Mouse (Mus musculus) telencephalon, adult 2 months (tissue): ENCODE measurements around the gene Art4.
A peak's percentile ranks its signal among the peaks of the same experiment; 100 is the strongest.

Experiments
- DNase-seq: peaks from one replicate; pipeline ENCODE4 v3.0.0-alpha.2; 2011; ENCODE audit warnings: low read depth, low spot score

Art4 gene

DNA sequence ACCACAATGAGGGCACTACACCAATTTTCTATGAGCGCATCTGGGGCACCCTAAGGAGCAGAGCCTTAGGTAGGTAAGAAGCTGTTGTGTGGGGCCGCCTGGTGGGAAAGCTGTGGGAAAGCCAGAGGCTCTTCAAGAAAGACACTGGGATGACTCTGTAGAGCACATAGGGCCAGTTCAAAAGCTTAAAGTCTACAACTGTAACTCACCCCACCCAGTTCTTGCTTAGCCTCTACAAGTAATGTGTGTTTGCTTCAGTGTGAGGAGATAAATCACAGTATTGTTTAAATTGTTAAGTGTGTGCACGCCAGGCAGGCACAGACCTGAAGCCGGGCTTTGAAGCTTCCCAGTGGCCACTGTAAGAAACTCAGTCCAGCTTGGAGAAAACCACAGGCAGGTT is 8.6 kb upstream of the Art4 start:
- no peak for DNase-seq

DNA sequence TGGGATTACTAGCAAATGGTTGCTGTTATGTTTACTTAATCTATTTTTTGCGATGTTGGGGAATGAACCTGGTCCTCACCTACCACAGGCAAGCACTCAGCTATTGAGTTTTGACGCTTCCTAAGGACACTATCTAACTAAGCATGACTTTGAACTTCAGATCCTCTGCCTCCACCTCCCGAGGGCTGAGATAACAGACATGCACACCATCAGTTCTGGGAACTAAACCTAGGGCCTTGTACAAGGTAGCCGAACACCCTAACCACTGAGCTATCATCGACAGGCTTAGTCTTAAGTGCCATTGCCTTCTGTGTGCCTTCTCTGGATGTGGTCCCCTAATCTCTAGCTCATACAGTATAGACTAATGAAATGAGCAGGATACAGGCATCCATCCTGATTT is 7.8 kb upstream of the Art4 start:
- no peak for DNase-seq

DNA sequence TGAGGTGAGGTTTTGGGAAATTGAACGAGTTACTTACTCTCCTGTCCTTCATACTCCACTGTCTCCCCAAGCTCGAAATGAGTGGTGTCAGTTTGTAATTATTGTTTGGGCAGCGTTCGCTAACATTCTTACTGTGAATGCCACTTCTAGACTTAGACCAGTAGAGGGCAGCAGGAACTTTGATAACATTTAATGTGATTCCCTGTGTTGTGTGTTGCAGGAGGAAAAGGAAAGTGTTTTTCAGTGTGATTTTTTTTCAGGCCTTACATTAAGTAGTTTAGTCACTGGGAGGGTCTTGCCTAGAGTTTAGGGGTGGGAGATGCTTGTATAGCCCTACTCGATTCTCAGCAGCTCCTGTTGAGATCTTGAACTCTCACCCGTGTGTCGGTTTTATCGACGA is 3.5 kb upstream of the Art4 start:
- no peak for DNase-seq

DNA sequence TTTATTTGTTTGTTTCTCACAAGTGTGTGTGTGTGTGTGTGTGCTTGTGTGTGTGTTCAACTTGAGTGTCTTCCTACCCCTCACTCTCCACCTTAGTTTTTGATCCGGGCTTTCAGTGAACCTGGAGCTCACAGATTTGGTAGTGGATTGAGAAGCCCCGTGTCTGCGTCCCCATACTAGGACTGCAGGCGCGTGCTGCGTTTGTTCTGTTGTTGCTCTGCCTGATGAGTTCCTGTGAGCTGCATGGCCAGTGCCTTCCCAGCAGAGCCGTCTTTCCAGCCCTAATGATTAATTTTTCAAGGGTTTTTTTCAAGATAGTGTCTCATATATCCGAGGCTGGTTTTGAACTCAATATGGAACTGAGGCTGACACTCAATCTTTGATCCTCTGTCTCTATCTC is 887 bp upstream of the Art4 start:
- DNase-seq: no peak

DNA sequence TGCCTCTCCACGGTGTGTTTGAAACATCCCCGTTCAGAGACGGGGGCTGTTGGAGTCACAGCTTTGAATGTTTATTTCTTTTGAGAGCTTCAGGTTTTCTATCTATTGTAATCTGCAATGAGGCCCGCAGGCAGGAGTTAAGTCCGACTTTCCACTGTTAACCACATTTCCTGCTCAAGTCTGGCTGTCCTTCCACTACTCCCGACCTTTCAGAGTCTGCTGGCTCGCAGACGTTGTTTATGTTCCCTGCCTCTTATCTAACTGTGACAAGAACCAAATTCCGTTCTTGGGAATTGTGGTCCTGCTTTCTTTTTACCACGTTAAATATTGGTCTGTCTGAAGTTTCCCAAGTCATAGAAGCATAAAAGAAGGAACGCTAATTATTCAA is 334 bp upstream of the Art4 start:
- no peak for DNase-seq

DNA sequence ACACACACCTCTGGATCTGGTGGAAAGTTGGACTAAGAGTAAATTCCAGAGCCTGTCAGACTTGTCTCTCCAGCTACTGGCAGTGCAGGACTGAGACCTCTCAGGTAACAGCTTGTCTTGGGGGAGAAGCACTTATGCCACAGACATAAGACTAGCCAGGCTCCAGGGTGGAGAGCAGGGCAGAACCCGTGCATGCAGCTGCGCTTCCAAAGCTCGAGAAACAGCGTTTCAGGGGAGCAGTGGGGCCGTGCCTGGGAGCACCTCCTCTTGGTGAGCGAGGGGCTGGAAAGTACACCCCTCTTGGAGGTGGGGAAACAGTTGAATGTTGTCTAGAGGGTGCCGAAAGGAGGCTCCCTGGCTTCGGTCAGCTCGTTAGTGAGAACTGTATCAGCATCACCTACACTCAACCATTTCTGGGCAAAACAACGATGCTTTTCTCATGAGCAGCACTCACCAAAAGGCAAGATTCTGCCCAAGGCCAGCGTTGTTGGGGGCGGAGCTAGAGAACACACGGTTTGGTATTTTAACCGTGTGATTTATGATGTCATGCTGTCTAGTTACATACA is 1.4 kb downstream of the Art4 start:
- no peak for DNase-seq

DNA sequence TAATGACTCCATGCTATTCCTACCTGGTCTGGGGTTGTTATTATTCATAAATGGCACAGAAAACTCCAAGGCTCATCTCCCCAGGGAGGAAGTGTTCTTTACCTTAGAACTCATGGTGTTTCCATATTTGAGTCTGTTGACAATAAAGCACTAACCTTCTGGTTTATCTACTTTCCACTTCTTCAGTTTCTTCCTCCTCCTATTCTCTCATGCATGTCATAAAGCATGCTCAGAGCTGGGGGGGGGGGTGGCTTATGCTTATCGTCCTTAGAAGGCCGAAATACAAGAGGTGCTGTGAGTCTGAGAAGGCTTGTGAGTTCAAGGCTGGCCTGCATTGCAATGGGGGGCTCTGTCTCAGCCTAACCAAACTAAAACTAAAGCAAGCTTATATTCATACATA is 2.4 kb downstream of the Art4 start:
- no peak for DNase-seq

DNA sequence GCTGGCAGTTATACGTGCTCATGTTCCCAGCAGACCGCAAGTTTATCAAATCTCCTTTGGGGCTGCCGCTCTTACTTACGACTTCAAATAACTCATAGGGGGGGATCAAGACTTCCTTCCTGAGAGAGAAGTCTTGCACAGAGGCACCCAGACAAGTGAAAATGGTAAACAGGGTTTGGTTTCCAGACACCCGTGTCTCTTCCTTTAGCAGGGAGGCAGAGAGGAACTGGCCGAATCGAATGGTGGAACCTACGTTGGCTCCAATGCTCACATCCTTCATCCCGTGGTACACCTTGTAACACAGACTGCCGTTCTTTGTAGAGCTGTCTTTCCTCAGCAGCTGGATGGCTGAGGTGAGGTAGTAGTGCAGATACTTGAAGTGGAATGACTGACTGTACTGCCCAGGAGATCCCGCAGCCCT is 3.2 kb downstream of the Art4 start:
- DNase-seq: no peak

DNA sequence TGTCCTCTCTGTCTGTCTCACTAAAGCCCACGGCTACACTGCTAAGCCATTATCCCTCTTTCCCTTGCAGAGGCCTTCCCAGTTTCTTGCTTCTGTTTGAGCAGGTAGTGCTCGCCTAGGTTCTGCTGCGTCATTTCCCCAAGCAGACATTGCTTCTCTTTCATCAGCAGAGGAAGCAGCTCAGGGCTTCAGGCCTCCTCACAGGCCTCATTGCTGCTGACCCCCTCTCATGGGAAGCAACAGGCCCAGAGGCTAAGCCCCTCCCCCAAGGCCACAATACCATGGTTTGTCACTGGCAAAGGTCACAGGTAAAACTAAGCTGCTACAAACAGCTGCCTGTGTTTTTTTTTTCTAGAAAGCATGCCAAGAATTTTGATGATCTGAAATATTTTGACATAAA is 4.8 kb downstream of the Art4 start:
- DNase-seq: no peak

DNA sequence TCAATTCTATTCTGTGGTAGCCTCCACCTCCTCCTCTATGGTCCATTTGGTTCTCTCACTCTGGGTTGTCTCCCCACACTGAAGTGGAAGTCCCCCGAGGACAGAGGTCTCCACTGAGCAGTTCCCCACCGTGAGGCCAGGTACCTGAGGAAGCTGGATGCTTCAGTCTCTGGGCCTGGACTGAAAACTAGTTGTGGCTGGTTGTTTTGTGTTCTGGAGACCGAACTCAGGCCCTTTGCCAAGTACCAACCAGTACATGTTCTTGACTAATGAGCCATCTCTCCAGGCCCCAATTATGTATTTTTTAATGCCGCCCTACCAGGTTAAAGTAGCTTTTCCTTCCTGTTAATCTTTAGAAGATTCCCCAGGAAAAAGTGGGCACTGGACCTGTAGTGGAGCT is 5.2 kb downstream of the Art4 start:
- no peak for DNase-seq

DNA sequence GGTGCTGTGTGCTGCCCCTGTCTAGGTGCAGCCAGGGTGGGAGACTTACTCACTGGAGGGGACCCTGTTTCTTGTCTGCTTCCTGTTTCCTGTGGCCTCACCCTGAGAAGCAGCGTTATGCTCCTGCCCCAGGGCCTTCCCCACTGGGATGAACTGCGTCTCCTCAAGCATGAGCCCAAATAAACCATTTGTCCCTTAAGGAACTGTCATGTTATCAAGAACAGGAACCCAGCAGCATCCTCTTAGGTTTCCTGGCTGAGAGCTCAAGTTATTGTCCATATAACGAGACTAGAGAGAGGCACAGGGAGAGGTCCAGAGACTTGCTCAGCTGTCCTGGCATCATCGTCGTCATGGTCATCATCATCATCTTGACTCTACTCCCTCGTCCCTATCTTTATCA is 7.3 kb downstream of the Art4 start:
- DNase-seq: no peak

DNA sequence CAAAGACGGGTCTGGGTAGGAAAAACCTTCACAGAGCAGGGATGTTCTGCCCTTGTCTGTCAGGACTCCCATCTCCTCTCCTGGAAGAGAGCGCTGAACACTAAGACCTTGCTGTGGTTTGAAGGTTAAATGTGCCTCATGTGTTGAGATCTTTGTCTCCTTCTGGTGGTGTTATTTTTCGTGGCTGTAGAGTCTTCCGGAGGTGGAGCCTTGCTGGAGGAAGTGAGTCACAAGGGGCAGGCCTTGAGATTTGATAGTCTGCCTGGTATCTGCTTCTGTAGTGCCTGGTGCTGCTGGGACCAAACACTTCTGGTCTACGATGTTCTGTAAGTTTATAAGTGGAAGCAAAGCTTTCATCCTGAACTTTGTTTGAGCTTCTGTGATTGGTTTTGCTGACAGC is 8.6 kb downstream of the Art4 start:
- DNase-seq: no peak

DNA sequence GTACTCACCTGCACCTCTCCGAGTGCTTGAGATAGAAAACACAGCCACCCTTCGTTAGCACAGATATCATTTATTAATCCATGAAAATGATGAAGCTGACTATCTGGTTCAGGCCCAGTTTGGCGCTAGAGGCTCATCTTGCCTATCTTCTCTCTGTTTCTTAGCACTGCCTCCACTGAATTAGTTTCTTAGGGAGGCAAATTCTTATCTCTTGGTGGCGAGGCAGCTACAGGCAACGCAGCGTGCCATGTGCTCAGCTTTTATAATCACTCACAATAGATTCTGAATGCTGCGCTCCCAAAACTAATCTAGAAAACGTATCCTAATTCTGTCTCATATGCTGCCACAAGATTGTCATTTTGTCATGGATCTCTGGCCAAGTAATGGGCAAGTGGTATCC is 9.1 kb downstream of the Art4 start:
- no peak for DNase-seq

DNA sequence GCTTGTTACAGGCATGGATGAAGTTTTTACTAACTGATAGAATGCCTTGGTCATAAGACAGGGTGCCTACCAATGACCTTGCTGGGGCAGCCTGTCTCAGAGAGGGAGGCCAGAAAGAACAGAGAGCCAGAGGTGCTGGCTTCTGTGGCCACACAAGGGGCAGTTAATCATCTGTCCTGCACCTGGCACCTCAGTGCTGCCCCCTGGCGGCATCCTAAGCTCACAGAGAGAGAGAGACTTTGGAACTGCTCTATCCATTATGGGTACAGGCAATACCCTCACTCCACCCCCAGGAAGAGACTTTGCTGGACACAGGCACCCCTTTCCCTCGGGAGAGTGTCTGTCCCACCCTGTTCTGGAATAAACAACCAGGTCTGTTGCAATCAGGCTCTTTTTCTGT is 9.7 kb downstream of the Art4 start:
- DNase-seq: no peak

DNA sequence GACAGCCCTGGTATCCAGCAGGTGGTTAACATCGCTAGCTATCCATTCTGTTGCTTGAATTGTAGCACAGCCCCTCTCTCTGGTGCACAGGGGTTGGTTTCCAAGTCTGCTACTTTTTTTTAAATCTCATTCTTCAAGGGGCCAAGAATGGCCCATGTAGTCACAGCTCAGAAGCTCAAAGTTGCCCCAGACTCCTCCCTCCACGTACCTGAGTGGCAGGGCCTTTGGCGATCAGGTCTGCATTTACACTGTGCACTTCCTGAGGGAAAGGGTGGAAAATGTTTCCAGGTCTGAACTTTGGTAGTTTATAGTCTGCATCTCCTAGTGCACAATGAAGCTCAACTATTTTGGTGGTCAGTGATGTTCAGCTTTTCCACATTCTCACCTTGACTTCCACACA is 10.3 kb downstream of the Art4 start:
- no peak for DNase-seq

DNA sequence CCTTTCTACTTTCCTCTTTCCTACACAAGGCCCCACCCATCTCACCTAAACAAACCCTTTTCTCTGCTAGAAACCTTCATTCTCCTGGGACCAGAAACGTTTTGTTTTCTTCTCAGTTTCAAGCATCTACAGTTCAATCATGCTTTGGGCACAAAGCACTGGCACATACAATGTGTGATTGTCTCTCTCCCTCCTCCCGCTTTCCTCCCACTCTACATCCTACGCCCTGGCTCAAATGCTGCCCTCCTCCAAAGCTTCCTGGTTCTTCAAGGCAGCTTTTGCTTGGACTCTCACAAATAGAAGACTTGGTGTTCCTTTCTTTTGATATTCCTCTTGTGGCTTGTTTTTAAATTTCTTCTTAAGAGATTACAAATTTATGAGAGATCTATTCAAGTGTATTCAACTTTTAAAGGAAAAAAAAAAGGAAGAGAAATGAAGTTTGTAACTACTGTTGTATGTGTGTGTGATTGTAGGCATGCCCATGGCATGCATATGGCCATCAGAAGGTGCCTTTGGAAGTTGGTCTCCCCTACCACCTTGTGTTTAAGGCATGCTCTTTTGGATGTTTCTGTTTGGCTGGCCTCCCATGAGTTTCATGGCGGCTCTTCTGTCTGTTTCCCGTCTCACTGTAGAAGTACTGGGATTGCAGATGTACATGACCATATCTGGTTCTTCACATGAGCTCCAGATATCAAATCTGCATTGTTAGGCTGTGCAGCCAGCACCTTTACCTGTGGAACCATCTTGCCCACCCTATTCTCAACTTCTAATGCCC is 11.6 kb downstream of the Art4 start:
- DNase-seq: peak; percentile 44

DNA sequence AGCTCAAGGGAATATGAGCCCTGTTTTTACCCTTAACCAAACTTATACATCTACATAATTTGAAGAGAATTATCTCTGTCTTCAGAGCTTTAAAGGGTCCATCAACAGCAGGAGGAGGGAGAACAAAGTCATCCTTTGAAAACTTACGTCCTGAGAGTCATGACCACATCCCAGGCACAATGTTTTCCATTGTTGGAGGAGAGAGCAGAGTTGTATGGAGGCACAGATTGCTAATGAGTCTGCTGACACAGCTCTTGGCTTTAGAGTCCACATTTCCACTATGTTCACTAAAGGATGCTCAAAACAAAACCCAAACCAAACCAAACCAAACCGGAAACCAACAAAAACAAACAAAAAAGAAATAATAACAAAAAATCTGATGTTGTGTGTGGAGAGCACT is 12.6 kb downstream of the Art4 start:
- DNase-seq: peak; percentile 57

DNA sequence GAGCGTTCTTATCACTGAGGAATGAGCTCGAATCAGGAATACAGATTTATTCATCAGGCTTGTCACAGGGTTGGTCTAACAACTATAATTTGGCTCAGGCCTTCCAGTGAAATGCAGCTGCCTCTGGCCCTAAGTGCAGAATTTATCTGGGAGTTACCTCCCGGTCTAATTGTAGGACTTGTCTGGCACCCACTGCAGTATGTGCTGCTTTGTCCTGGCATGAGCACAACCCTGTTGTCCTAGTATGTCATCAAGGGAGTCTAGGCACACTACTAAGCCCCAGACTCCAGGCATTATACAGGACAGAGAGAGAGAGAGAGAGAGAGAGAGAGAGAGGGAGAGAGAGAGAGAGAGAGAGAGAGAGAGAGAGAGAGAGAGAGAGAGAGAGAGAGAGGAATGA is 20.2 kb downstream of the Art4 start:
- DNase-seq: no peak

DNA sequence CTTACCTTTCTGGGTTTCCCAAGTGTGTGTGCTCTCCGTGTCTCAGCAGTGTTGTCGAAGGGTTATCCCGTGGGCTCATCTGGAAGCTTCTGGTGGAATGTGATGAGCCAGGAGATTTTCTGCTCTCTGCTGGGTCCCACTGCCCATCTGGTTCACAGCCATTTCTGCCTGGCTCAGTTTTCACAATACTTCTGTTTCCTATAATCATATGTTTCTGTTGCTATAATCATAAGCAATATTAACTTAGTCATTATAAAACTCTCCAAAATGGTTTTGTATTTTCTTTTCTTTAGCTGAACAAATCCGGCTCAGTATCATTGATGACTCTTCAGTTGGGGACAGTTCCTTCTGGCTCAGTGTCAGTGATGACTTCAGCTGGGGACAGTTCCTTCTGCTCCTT is 22.2 kb downstream of the Art4 start, which contains the start of gene Smco3:
Gene Smco3 (minus strand): TSS at position 101 of the 400 bp plus-strand sequence.
- no peak for DNase-seq

DNA sequence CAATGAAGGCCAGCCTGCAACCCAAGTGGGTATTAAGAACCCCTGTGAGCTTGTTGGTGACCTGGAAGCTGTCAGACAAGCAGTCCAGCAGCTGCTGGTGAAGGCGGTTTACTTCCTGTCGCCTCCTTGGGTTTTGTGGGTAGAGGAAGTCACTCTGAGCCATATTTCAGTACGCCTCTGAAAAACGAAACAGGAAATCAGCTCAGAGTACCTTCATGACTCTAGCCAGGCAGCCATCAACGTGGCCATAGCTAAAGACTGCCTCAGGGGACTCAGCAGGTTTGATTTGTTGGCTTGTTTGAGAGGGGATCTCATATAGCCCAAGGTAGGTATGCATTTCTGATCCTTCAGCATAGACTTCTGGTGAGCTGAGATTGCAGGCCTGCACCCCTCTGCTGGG is 25.8 kb downstream of the Art4 start:
- DNase-seq: no peak

DNA sequence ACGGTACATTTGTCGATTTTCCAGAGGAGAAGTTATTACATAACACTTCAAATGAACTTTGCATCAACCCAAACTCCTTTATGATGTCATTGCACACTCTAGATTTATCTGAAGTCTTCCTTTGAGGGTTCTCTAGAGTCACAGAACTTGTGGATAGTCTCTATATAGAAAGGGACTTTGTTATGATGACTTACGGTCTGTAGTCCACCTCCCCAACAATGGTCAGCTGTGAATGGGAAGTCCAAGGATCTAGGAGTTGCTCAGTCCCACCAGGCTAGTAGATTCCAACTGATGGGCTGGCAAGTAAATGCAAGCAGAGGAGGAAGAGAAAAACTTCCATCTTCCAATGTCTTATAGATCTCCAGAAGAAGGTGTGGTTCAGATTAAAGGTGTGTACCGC is 28.9 kb downstream of the Art4 start:
- no peak for DNase-seq

DNA sequence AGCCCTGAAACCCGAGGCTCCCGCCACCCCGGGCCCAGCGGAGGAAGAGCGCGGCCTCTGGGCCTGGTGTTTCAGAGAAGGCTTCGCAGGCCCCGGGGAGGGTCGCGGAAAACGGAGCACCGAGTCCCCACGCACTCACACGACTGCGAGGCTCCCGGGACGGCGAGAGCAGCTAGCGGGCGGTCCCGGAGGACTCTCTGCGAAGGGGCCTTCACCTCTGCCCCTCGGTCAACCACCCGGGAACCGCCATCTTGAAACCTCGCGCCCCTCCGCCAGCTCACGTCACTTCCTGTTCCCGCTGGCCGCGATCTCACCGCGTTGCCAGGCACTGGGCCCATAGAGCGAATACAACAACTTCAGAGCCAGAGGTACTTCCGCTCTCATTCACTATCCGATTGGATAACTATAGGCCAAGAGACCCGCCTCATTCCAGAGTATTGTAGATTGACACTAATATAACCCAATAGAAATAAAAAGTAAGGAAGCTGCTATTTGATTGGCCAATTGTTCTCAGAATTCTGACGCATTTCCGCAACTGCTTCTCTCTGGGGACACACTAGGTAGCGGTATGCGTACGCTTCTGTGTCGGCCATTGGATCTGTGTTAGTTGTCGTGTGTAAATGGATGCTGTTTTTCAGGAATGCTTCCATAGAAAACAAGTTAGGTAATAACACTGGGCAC is 29.5 kb downstream of the Art4 start, which contains the start of gene Wbp11:
Gene Wbp11 (minus strand): TSS at position 353 of the 681 bp plus-strand sequence.
- peak; percentile 99 for DNase-seq

DNA sequence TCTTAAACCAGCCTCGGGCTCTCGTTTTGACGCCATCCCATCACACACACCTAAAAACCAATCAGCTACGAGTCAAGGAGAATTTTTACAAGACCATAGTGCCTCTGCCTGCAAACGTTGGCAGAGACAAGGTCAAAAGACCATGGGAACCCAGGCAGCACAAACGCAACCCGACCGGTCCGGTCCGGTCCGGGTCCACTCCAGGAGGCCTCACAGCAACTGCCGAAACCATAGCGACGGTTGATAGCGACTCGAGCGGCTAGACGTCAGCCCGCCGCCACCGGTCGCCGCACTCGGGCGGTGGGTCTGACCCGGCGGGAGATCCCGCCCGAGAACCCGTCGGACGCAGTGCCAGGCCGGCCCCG is 30.0 kb downstream of the Art4 start, which contains the start of gene BC049715:
Gene BC049715 (plus strand): TSS at position 111 of the 365 bp plus-strand sequence.
- no peak for DNase-seq
